9 mouse cellular contexts compared by ENCODE assay signal in genomic region chr1:91179533-91180173, GRCm38 (mm10). TPM values are rescaled to one million over a fixed set of nuclear protein-coding genes. Genes with fewer than 3 reads are reported as not detected.
DNase-seq lines count a peak whose midpoint lies in the region; ATAC-seq lines count a peak whose summit lies in the region.
"Had no signal": no experiment of that assay in that cellular context is flagged by ENCODE, and none has a peak within 500 bp of the region (broad histone marks: within the 10 kb centered on the region; RNA-seq: fewer than 3 reads in every experiment).

Gene Ramp1, plus strand, starts transcription at chr1:91179822.

- 3% methylated on average over 37 of the region's 37 CpGs for WGBS in intestine, embryonic 15.5 days
- WGBS in limb, embryonic 15.5 days: 3% methylated on average over 36 of the region's 37 CpGs
- 5% methylated on average over 37 of the region's 37 CpGs for WGBS in midbrain, embryonic 13.5 days

- H3K36me3 ChIP-seq in intestine, embryonic 15.5 days: no peaks in the 10 kb centered on the region
- no peaks in the 10 kb centered on the region for H3K36me3 ChIP-seq in limb, embryonic 15.5 days
- no peaks in the 10 kb centered on the region for H3K36me3 ChIP-seq in midbrain, embryonic 13.5 days

- peaks cover 32% of the 10 kb centered on the region for H3K4me1 ChIP-seq in intestine, embryonic 15.5 days (replicated peaks)
- H3K4me1 ChIP-seq in limb, embryonic 15.5 days: peaks cover 16% of the 10 kb centered on the region
- H3K4me1 ChIP-seq in midbrain, embryonic 13.5 days (replicated peaks): peaks cover 21% of the 10 kb centered on the region

- no peaks in the 10 kb centered on the region for H3K9me3 ChIP-seq in intestine, embryonic 15.5 days
- no peaks in the 10 kb centered on the region for H3K9me3 ChIP-seq in limb, embryonic 15.5 days
- H3K9me3 ChIP-seq in midbrain, embryonic 13.5 days: no peaks in the 10 kb centered on the region

- H3K4me3 ChIP-seq in intestine, embryonic 15.5 days (replicated peaks): peak within 1 kb of the TSS; percentile 47
- H3K4me3 ChIP-seq in limb, embryonic 15.5 days: peak within 1 kb of the TSS; percentile 43
- peak within 1 kb of the TSS; percentile 41 for H3K4me3 ChIP-seq in midbrain, embryonic 13.5 days (replicated peaks)

- ATAC-seq in common myeloid progenitor, adult 5-6 weeks (replicated peaks; ENCODE audit: low read depth, poor library complexity, severe bottlenecking): peak; percentile 45
- peak; percentile 72 for ATAC-seq in intestine, embryonic 15.5 days
- ATAC-seq in limb, embryonic 15.5 days (ENCODE audit: insufficient number of reproducible peaks, low FRiP score, low TSS enrichment, low read depth): 0 out of 2 replicates have a peak, but pooled peaks have one; percentile 48
- ATAC-seq in midbrain, embryonic 13.5 days: peak; percentile 40

- peak; percentile 19 to 38 for DNase-seq in cerebellum, postnatal 25 days
- DNase-seq in cerebellum, adult 9-11 months: no peak
- peak; percentile 63 for DNase-seq in gastrocnemius, postnatal 25 days
- peak; percentile 46 to 81 for DNase-seq in spleen, postnatal 4 days (ENCODE audit: low spot score in 2 of 2)

- H3K27ac ChIP-seq in intestine, embryonic 15.5 days: no peak within 1 kb of the TSS
- H3K27ac ChIP-seq in limb, embryonic 15.5 days: no peak within 1 kb of the TSS
- no peak within 1 kb of the TSS for H3K27ac ChIP-seq in midbrain, embryonic 13.5 days

- H3K27me3 ChIP-seq in intestine, embryonic 15.5 days (replicated peaks): peaks cover 15% of the 10 kb centered on the region; the same call in 1 of the 2 replicates
- H3K27me3 ChIP-seq in limb, embryonic 15.5 days: peaks cover 23% of the 10 kb centered on the region
- peaks cover 31% of the 10 kb centered on the region for H3K27me3 ChIP-seq in midbrain, embryonic 13.5 days

- peak within 1 kb of the TSS; percentile 90 for H3K4me2 ChIP-seq in intestine, embryonic 15.5 days (replicated peaks)
- H3K4me2 ChIP-seq in limb, embryonic 15.5 days: peak within 1 kb of the TSS; percentile 88
- peak within 1 kb of the TSS; percentile 68 for H3K4me2 ChIP-seq in midbrain, embryonic 13.5 days (replicated peaks)

- peak within 1 kb of the TSS; percentile 59 for H3K9ac ChIP-seq in intestine, embryonic 15.5 days
- H3K9ac ChIP-seq in limb, embryonic 15.5 days: peak within 1 kb of the TSS; percentile 39
- peak within 1 kb of the TSS; percentile 47 for H3K9ac ChIP-seq in midbrain, embryonic 13.5 days (replicated peaks)

RNA-seq across cellular contexts. Expression of gene Ramp1, which starts in this region (rescaled TPM):
- total RNA-seq in common myeloid progenitor, adult 5-6 weeks (2017): 89.1 and 108 TPM in 2 replicates
- 10 to 100 TPM; 23.9 to 32.4 TPM for total RNA-seq in gastrocnemius, postnatal 25 days (2021)
- polyA plus RNA-seq in intestine, embryonic 15.5 days (2015; fragmentation: Nextera tagmentation; extraction: Ambion mirVana): 7.9 and 9.4 TPM in 2 replicates
- polyA plus RNA-seq in limb, embryonic 15.5 days (2015; fragmentation: Nextera tagmentation; extraction: Ambion mirVana): 9.6 and 17.3 TPM in 2 replicates
- polyA plus RNA-seq in midbrain, embryonic 13.5 days (2015; fragmentation: Nextera tagmentation; extraction: Ambion mirVana): 1.1 and 1.2 TPM in 2 replicates
- total RNA-seq: CH12.LX had no signal
